In the genomic region with DNA sequence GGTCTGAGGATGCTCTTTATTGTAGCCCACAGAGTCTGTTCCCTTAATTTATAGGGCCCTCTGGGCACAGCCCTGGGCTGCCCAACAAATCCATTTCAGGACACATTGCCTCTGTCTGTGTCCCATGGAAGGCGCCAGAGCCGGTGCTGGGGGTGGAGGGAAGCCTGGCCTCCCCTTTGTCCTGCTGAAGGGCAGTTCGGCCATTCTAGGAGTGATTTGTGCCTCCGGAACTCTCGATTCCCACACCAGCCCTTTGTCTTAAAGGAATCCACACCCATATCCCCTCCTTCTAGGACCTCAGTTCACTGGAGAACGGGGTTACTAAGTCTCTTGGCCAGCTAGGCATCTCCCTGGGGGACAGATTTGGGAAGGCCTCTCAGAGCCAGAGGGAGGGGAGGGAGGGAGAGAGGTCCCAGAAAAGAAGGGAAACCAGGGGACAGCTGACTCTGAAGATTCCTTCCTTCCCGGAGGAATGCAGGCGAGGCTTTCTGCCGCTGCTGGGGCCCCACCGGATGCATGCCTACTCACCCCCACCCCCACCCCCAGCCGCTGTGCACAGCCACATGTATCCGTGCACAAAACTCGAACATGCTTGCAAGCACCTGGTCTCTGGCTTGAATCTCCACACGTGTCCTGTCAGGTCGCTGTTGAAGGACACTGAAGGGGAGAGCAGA, we compare ENCODE assay signal across 8 mouse cellular contexts. TPM values are rescaled to one million over a fixed set of nuclear protein-coding genes. Genes with fewer than 3 reads are reported as not detected.
DNase-seq lines count a peak whose midpoint lies in the region; ATAC-seq and TF ChIP-seq lines count a peak whose summit lies in the region.

No protein-coding gene starts in this region.

- no peaks in the 10 kb centered on the region for H3K27me3 ChIP-seq in C2C12 (ENCODE audit: control insufficient read depth, insufficient read depth, insufficient read length)
- H3K27me3 ChIP-seq in intestine, embryonic 16.5 days (replicated peaks; ENCODE audit: control insufficient read depth, insufficient read depth, low read length), result no peaks in the 10 kb centered on the region

- H3K27ac ChIP-seq in intestine, embryonic 16.5 days (ENCODE audit: low read length), result peak overlapping the region; percentile 93

- H3K9me3 ChIP-seq in intestine, embryonic 16.5 days (ENCODE audit: control insufficient read depth, low read length), result no peaks in the 10 kb centered on the region

- H3K4me2 ChIP-seq in intestine, embryonic 16.5 days (ENCODE audit: low read depth, low read length), result peak overlapping the region; percentile 55

- peak; percentile 55 for DNase-seq in ZHBTc4 (ENCODE audit: low read depth, low spot score)
- DNase-seq in gastrocnemius, postnatal 14 days, result peak; percentile 62
- DNase-seq in lung, postnatal 10 days, result peak; percentile 72
- DNase-seq in left cerebral cortex, adult 9 months (ENCODE audit: low spot score in 2 of 2), result no peak
- no peak for DNase-seq in spleen, postnatal 4 days (ENCODE audit: low spot score in 2 of 2)
- DNase-seq in right cerebral cortex, postnatal 25 days, result no peak

- H3K9ac ChIP-seq in intestine, embryonic 16.5 days (ENCODE audit: low read depth, low read length), result peak overlapping the region; percentile 59

- TF ChIP-seq CTCF in C2C12 (IDR thresholded peaks at IDR 0.05; ENCODE audit: control insufficient read depth, insufficient read depth, insufficient read length), result no peak

- H3K79me3 ChIP-seq in C2C12 (ENCODE audit: low read depth), result peaks cover 90% of the 10 kb centered on the region

- peaks cover 8% of the 10 kb centered on the region for H3K36me3 ChIP-seq in C2C12 (ENCODE audit: control insufficient read depth, insufficient read depth)
- no peaks in the 10 kb centered on the region for H3K36me3 ChIP-seq in intestine, embryonic 16.5 days (ENCODE audit: control insufficient read depth, insufficient read depth, low read length)

- H3K4me3 ChIP-seq in C2C12 (ENCODE audit: insufficient read depth, poor library complexity, severe bottlenecking), result peak overlapping the region; percentile 18
- H3K4me3 ChIP-seq in intestine, embryonic 16.5 days (ENCODE audit: low read length), result peak overlapping the region; percentile 28

- H3ac ChIP-seq in C2C12 (ENCODE audit: control insufficient read depth, insufficient read length, low read depth), result peak overlapping the region; percentile 71

- peaks cover 64% of the 10 kb centered on the region for H3K4me1 ChIP-seq in intestine, embryonic 16.5 days (ENCODE audit: control insufficient read depth, insufficient read depth, low read length)

- ATAC-seq in intestine, embryonic 16.5 days, result peak; percentile 67

- WGBS in intestine, embryonic 16.5 days, result 9% methylated on average over 15 of the region's 15 CpGs

- intact Hi-C loops in gastrocnemius, postnatal 14 days (cut with DNase I; ENCODE audit: low total_unique reads), result no loop called here

- peaks cover 99% of the 10 kb centered on the region for H3K79me2 ChIP-seq in C2C12 (ENCODE audit: control insufficient read depth, insufficient read depth)

TF ChIP-seq in C2C12, 6 proteins besides CTCF, POLR2A, EP300 and RAD21:
- TF ChIP-seq FOSL1 (IDR thresholded peaks at IDR 0.05; ENCODE audit: insufficient read depth, low read length, poor library complexity, severe bottlenecking), result no peak
- TF ChIP-seq CEBPB (IDR thresholded peaks at IDR 0.05; ENCODE audit: low read depth), result no peak
- no peak for TF ChIP-seq MYOD1 (IDR thresholded peaks at IDR 0.05; ENCODE audit: control insufficient read depth, insufficient read length, low read depth)
- no peak for TF ChIP-seq USF1 (IDR thresholded peaks at IDR 0.05; ENCODE audit: low read depth)
- no peak for TF ChIP-seq MAX (IDR thresholded peaks at IDR 0.05)
- no peak for TF ChIP-seq MYOG (IDR thresholded peaks at IDR 0.05; ENCODE audit: control insufficient read depth, extremely low read depth, insufficient read length)

RNA-seq across cellular contexts. Expression of a gene that starts 22.2 kb away (rescaled TPM):
- 0.01 TPM for polyA plus RNA-seq in C2C12 (2012; fragmentation: generic; extraction: Trizol)
- total RNA-seq in gastrocnemius, postnatal 14 days (2021), result not detected
- polyA plus RNA-seq in intestine, embryonic 16.5 days (2015; fragmentation: Nextera tagmentation; extraction: Ambion mirVana), result not detected in 2 replicates

RNA-seq across cellular contexts. Expression of a gene that starts 41.9 kb away (rescaled TPM):
- polyA plus RNA-seq in C2C12 (2012; fragmentation: generic; extraction: Trizol), result 6.7 TPM
- 10 to 100 TPM; 45.0 to 47.7 TPM for total RNA-seq in gastrocnemius, postnatal 14 days (2021)
- 13.7 and 17.2 TPM in 2 replicates for polyA plus RNA-seq in intestine, embryonic 16.5 days (2015; fragmentation: Nextera tagmentation; extraction: Ambion mirVana)

RNA-seq across cellular contexts. Expression of a gene that starts 50.5 kb away (rescaled TPM):
- polyA plus RNA-seq in C2C12 (2012; fragmentation: generic; extraction: Trizol), result 20.0 TPM
- 1 to 10 TPM; 3.9 to 4.9 TPM for total RNA-seq in gastrocnemius, postnatal 14 days (2021)
- 1.9 and 2.0 TPM in 2 replicates for polyA plus RNA-seq in intestine, embryonic 16.5 days (2015; fragmentation: Nextera tagmentation; extraction: Ambion mirVana)

Comparison
In these comparisons a context has a peak if more than half of its experiments do, and no peak if none do; other contexts are left out.
1. DNase-seq: peak in ZHBTc4 (single experiment), gastrocnemius, postnatal 14 days (single experiment) and lung, postnatal 10 days (single experiment); none in left cerebral cortex, adult 9 months (0 of 2), spleen, postnatal 4 days (0 of 2) and right cerebral cortex, postnatal 25 days (single experiment).